Mouse (Mus musculus): Measurements from ENCODE around the gene Dnah2. TPM values are rescaled to one million over a fixed set of nuclear protein-coding genes. Genes with fewer than 3 reads are reported as not detected.

Gene Dnah2
- total and polyA plus RNA-seq, 3 experiments: 0.04 to 0.07 TPM; not detected in 1

- no peak for TF ChIP-seq GABPA (IDR thresholded peaks at IDR 0.05; ENCODE audit: low read depth, low read length)
- no peak for TF ChIP-seq KAT2A (conservative IDR thresholded peaks at IDR 0.05; ENCODE audit: low read depth, low read length)
- no peak for TF ChIP-seq MAX (IDR thresholded peaks at IDR 0.05; ENCODE audit: low read length)
- TF ChIP-seq CTCF (IDR thresholded peaks at IDR 0.05 in 2 of 3, conservative IDR thresholded peaks at IDR 0.05 in 1 of 3; ENCODE audit: control insufficient read depth in 1 of 3, insufficient read depth in 1 of 3, low read depth in 2 of 3, low read length in 3 of 3, poor library complexity in 1 of 3, severe bottlenecking in 1 of 3): no peak
- no peak for TF ChIP-seq ZNF384 (IDR thresholded peaks at IDR 0.05; ENCODE audit: low read depth, low read length)
- TF ChIP-seq SMC3 (IDR thresholded peaks at IDR 0.05; ENCODE audit: low read depth, low read length): no peak
- TF ChIP-seq USF2 (IDR thresholded peaks at IDR 0.05; ENCODE audit: borderline replicate concordance in 1 of 2, insufficient read depth in 1 of 2, low read depth in 1 of 2, low read length in 2 of 2): no peak
- no peak for TF ChIP-seq EP300 (IDR thresholded peaks at IDR 0.05; ENCODE audit: low read depth in 1 of 2, low read length in 2 of 2)
- no peak for TF ChIP-seq ELF1 (IDR thresholded peaks at IDR 0.05; ENCODE audit: low read depth, low read length)
- no peak for TF ChIP-seq SIN3A (IDR thresholded peaks at IDR 0.05; ENCODE audit: low read length)
- no peak for TF ChIP-seq GATA1 (IDR thresholded peaks at IDR 0.05; ENCODE audit: low read depth, low read length)
- no peak for TF ChIP-seq JUND (IDR thresholded peaks at IDR 0.05; ENCODE audit: low read depth, low read length)
- TF ChIP-seq CHD2 (IDR thresholded peaks at IDR 0.05; ENCODE audit: low read length): no peak
- TF ChIP-seq MYB (IDR thresholded peaks at IDR 0.05; ENCODE audit: low read depth, low read length): no peak
- TF ChIP-seq USF1 (IDR thresholded peaks at IDR 0.05; ENCODE audit: low read depth, low read length): no peak
- no peak for TF ChIP-seq TBP (IDR thresholded peaks at IDR 0.05; ENCODE audit: low read depth, low read length)
- no peak for TF ChIP-seq UBTF (IDR thresholded peaks at IDR 0.05; ENCODE audit: borderline replicate concordance, insufficient read depth, low read depth, low read length)
- TF ChIP-seq MAFK (IDR thresholded peaks at IDR 0.05; ENCODE audit: borderline replicate concordance, low read depth, low read length): no peak
- no peak for TF ChIP-seq TAL1 (IDR thresholded peaks at IDR 0.05; ENCODE audit: low read length)
- peaks cover 0 to 6% of the 10 kb centered on the region in 2 experiments; a peak in 2 of 4 replicates for H3K36me3 ChIP-seq (ENCODE audit: control insufficient read depth in 1 of 2, insufficient read depth in 2 of 2, low read length in 2 of 2)
- DNase-seq (ENCODE audit: low read depth, low spot score): no peak
- H3K79me2 ChIP-seq (ENCODE audit: control insufficient read depth, insufficient read depth, low read length, poor library complexity): no peaks in the 10 kb centered on the region
- no peak overlapping the region for H3K4me3 ChIP-seq (ENCODE audit: control insufficient read depth in 1 of 2, insufficient read depth in 1 of 2, low read depth in 2 of 2, low read length in 2 of 2)
- no peak overlapping the region for H3K9ac ChIP-seq (ENCODE audit: control insufficient read depth, low read depth, low read length, poor library complexity, severe bottlenecking)
- peaks cover 7 to 24% of the 10 kb centered on the region in 2 experiments; a peak in 3 of 4 replicates for H3K4me1 ChIP-seq (ENCODE audit: control insufficient read depth in 1 of 2, insufficient read depth in 2 of 2, low read length in 2 of 2)
- no peaks in the 10 kb centered on the region; a peak in 2 of 4 replicates for H3K27me3 ChIP-seq (ENCODE audit: control insufficient read depth in 1 of 2, insufficient read depth in 2 of 2, low read length in 2 of 2)
- no peak overlapping the region for H3K27ac ChIP-seq (ENCODE audit: control insufficient read depth, low read depth, low read length)
- H3K9me3 ChIP-seq (replicated peaks; ENCODE audit: insufficient read depth, low read length): no peaks in the 10 kb centered on the region
Observed at GRCm38 (mm10) chr11:69516151-69516640, 32.7 kb downstream of the Dnah2 start.

- peak; percentile 91 for DNase-seq (ENCODE audit: low read depth, low spot score)
- Histone ChIP-seq H3K36me3 (ENCODE audit: control insufficient read depth in 1 of 2, insufficient read depth in 2 of 2, low read length in 2 of 2) (peaks cover 0 to 18% of the 10 kb centered on the region in 2 experiments; a peak in 2 of 4 replicates), H3K9ac (ENCODE audit: control insufficient read depth, low read depth, low read length, poor library complexity, severe bottlenecking) (peak overlapping the region; percentile 45), H3K27me3 (ENCODE audit: control insufficient read depth in 1 of 2, insufficient read depth in 2 of 2, low read length in 2 of 2) (no peaks in the 10 kb centered on the region), H3K4me1 (ENCODE audit: control insufficient read depth in 1 of 2, insufficient read depth in 2 of 2, low read length in 2 of 2) (peaks cover 14 to 36% of the 10 kb centered on the region in 2 experiments), H3K4me3 (ENCODE audit: control insufficient read depth in 1 of 2, insufficient read depth in 1 of 2, low read depth in 2 of 2, low read length in 2 of 2) (peak overlapping the region; percentile 43 to 55), H3K27ac (ENCODE audit: control insufficient read depth, low read depth, low read length) (no peak overlapping the region), H3K9me3 (replicated peaks; ENCODE audit: insufficient read depth, low read length) (no peaks in the 10 kb centered on the region), H3K79me2 (ENCODE audit: control insufficient read depth, insufficient read depth, low read length, poor library complexity) (no peaks in the 10 kb centered on the region)
- TF ChIP-seq ZC3H11A (IDR thresholded peaks at IDR 0.05; ENCODE audit: low read depth, low read length) (peak; percentile 97), SIN3A (IDR thresholded peaks at IDR 0.05; ENCODE audit: low read length) (peak; percentile 88), EP300 (IDR thresholded peaks at IDR 0.05; ENCODE audit: low read depth in 1 of 2, low read length in 2 of 2) (peak in 1 of 2 experiments; percentile 8; a peak in 1 of 4 replicates), MYC (IDR thresholded peaks at IDR 0.05; ENCODE audit: low read depth, low read length) (peak; percentile 81), TCF12 (IDR thresholded peaks at IDR 0.05; ENCODE audit: low read depth, low read length) (peak; percentile 38; the same call in 1 of the 2 replicates), CHD1 (IDR thresholded peaks at IDR 0.05; ENCODE audit: low read depth, low read length) (no peak), NELFE (IDR thresholded peaks at IDR 0.05; ENCODE audit: low read depth, low read length) (no peak), JUND (IDR thresholded peaks at IDR 0.05; ENCODE audit: low read depth, low read length) (peak; percentile 55; the same call in 1 of the 2 replicates), CTCF (IDR thresholded peaks at IDR 0.05 in 2 of 3, conservative IDR thresholded peaks at IDR 0.05 in 1 of 3; ENCODE audit: control insufficient read depth in 1 of 3, insufficient read depth in 1 of 3, low read depth in 2 of 3, low read length in 3 of 3, poor library complexity in 1 of 3, severe bottlenecking in 1 of 3) (peak; percentile 71 to 99 (median 79)), POLR2AphosphoS5 (IDR thresholded peaks at IDR 0.05; ENCODE audit: borderline replicate concordance, low read depth, low read length) (no peak), SMC3 (IDR thresholded peaks at IDR 0.05; ENCODE audit: low read depth, low read length) (peak; percentile 97), RCOR1 (IDR thresholded peaks at IDR 0.05; ENCODE audit: low read depth, low read length) (no peak), HCFC1 (IDR thresholded peaks at IDR 0.05; ENCODE audit: low read depth, low read length) (peak; percentile 47; the same call in 1 of the 2 replicates), NRF1 (IDR thresholded peaks at IDR 0.05; ENCODE audit: insufficient read depth, low read depth, low read length, poor library complexity, severe bottlenecking) (no peak), ELF1 (IDR thresholded peaks at IDR 0.05; ENCODE audit: low read depth, low read length) (no peak), MXI1 (IDR thresholded peaks at IDR 0.05; ENCODE audit: low read depth, low read length) (no peak; the same call in 1 of the 2 replicates), MAFK (IDR thresholded peaks at IDR 0.05; ENCODE audit: borderline replicate concordance, low read depth, low read length) (no peak; the same call in 1 of the 2 replicates)
Observed at GRCm38 (mm10) chr11:69513840-69514239, 35.1 kb downstream of the Dnah2 start.

All from MEL (cell line).